Mouse (Mus musculus): ENCODE data around the gene Atp13a2. TPM values are rescaled to one million over a fixed set of nuclear protein-coding genes. Genes with fewer than 3 reads are reported as not detected.

Gene Atp13a2
- 189 and 190 TPM in 2 replicates for polyA plus RNA-seq (2012; rRNA removed)

GRCm38 (mm10) chr4:140986711-140987395 lies at the start of gene Atp13a2:
Gene Atp13a2 (plus strand): TSS chr4:140986873.

GRCm38 (mm10) chr4:140960781-140961466 lies 25.7 kb upstream of the Atp13a2 start, which contains the start of gene Sdhb:
Gene Sdhb (plus strand): TSS chr4:140961203.

GRCm38 (mm10) chr4:141010118-141010517 lies 23.4 kb downstream of the Atp13a2 start, which contains the start of gene Mfap2:
Gene Mfap2 (plus strand): TSS chr4:141010418.

Other genes starting within 250 kb of the Atp13a2 start
- 0.05 TPM in 1 of 2 replicates, not detected in the other for gene Padi6, start 244.2 kb upstream of the Atp13a2 start, polyA plus RNA-seq (2012; rRNA removed)
- gene Padi4, start 212.6 kb upstream of the Atp13a2 start, polyA plus RNA-seq (2012; rRNA removed) = 0.11 and 0.12 TPM in 2 replicates
- 0.08 TPM in 1 of 2 replicates, not detected in the other for gene Padi3, start 176.2 kb upstream of the Atp13a2 start, polyA plus RNA-seq (2012; rRNA removed)
- 0.07 and 0.10 TPM in 2 replicates for gene Padi1, start 141.1 kb upstream of the Atp13a2 start, polyA plus RNA-seq (2012; rRNA removed)
- gene Padi2, start 80.5 kb upstream of the Atp13a2 start, polyA plus RNA-seq (2012; rRNA removed) = 0.36 and 1.0 TPM in 2 replicates
- gene Sdhb, start 25.7 kb upstream of the Atp13a2 start, polyA plus RNA-seq (2012; rRNA removed) = 229 and 247 TPM in 2 replicates
- 234 and 286 TPM in 2 replicates for gene Mfap2, start 23.5 kb downstream of the Atp13a2 start, polyA plus RNA-seq (2012; rRNA removed)
- 37.7 and 38.0 TPM in 2 replicates for gene Crocc, start 73.7 kb downstream of the Atp13a2 start, polyA plus RNA-seq (2012; rRNA removed)
- gene Necap2, start 91.5 kb downstream of the Atp13a2 start, polyA plus RNA-seq (2012; rRNA removed) = 56.3 and 65.6 TPM in 2 replicates
- gene Spata21, start 101.5 kb downstream of the Atp13a2 start, polyA plus RNA-seq (2012; rRNA removed) = 0.02 and 0.06 TPM in 2 replicates
- 35.4 and 41.9 TPM in 2 replicates for gene Szrd1, start 152.9 kb downstream of the Atp13a2 start, polyA plus RNA-seq (2012; rRNA removed)
- 24.1 and 24.2 TPM in 2 replicates for gene Fbxo42, start 161.0 kb downstream of the Atp13a2 start, polyA plus RNA-seq (2012; rRNA removed)
- 4.8 and 5.1 TPM in 2 replicates for gene Rsg1, start 227.1 kb downstream of the Atp13a2 start, polyA plus RNA-seq (2012; rRNA removed)